Mouse (Mus musculus) limb, embryonic 15.5 days (tissue): ENCODE data around the gene Jph2. TPM values are rescaled to one million over a fixed set of nuclear protein-coding genes. Genes with fewer than 3 reads are reported as not detected.
A peak's percentile ranks its signal among the peaks of the same experiment; 100 is the strongest.

Experiments used
- ATAC-seq: fragments of 200-750 bp; cut with Nextera tagmentation; 2 replicates; pipeline ENCODE4 v1.8.0; 2017; ENCODE audit warnings: low read depth, moderate TSS enrichment; ENCODE audit not compliant: insufficient number of reproducible peaks, low FRiP score, low TSS enrichment
- H3K27ac ChIP-seq: fragments of 300-500 bp; sonication (generic); 2 replicates; pipeline ENCODE4 v1.5.1; 2015; ENCODE audit warnings: moderate library complexity, mild to moderate bottlenecking, inconsistent platforms
- H3K27me3 ChIP-seq: fragments of 300-500 bp; sonication (generic); 2 replicates; pipeline ENCODE4 v1.6.1; 2015; ENCODE audit warnings: inconsistent platforms
- H3K36me3 ChIP-seq: fragments of 300-500 bp; sonication (generic); 2 replicates; pipeline ENCODE4 v1.6.1; 2015; ENCODE audit warnings: inconsistent platforms
- H3K4me1 ChIP-seq: fragments of 300-500 bp; sonication (generic); 2 replicates; pipeline ENCODE4 v1.6.1; 2015; ENCODE audit warnings: inconsistent platforms
- H3K4me2 ChIP-seq: fragments of 300-500 bp; sonication (generic); 2 replicates; pipeline ENCODE4 v1.6.1; 2015; ENCODE audit warnings: mild to moderate bottlenecking, inconsistent platforms
- H3K4me3 ChIP-seq: fragments of 300-500 bp; sonication (generic); 2 replicates; pipeline ENCODE4 v1.5.1; 2015; ENCODE audit warnings: mild to moderate bottlenecking, inconsistent platforms
- H3K9ac ChIP-seq: fragments of 300-500 bp; sonication (generic); 2 replicates; pipeline ENCODE4 v1.6.1; 2015; ENCODE audit warnings: inconsistent platforms
- H3K9me3 ChIP-seq: fragments of 300-500 bp; sonication (generic); 2 replicates; pipeline ENCODE4 v1.6.1; 2016; ENCODE audit warnings: inconsistent platforms
- WGBS: fragments of 180-500 bp; shearing (Covaris S2); methylation state at CpG from one replicate; pipeline ENCODE4 v1.1.7; 2015; 5-methylcytosine and 5-hydroxymethylcytosine counted together
- polyA plus RNA-seq: library from polyadenylated mRNA; unstranded; fragments of >200 nt; fragmentation: Nextera tagmentation; extraction: Ambion mirVana; gene quantifications from 2 replicates; pipeline ENCODE4 v1.2.1, GENCODE M21; 2015

Gene Jph2
- polyA plus RNA-seq, 1 experiment from 2014 or later = 2.9 TPM

DNA sequence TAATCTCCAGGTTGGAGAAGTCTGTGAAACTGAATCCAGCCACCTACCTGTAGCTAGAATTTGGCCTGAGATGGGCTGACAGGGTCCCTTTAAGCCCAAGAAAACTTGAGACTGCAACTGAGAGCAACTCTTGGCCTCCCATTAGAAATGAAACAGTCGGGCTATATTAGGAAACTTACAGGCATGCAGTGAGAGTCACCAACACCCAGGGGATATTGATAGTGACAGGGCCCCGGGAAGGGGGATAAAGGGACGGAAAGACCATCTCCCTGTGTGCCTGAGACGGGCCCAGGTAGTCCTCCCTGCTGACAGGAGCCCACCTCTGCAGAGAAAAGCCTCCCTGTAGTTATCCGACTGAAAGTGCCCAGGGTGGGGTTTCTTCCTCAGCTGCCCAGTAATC, 18.4 kb downstream of the Jph2 start:
- no peak overlapping the region for H3K27ac ChIP-seq
- 78% methylated on average over 5 of the region's 5 CpGs for WGBS
- no peak overlapping the region for H3K4me3 ChIP-seq
- no peaks in the 10 kb centered on the region for H3K36me3 ChIP-seq
- ATAC-seq = no peak
- H3K27me3 ChIP-seq = peaks cover 36% of the 10 kb centered on the region
- H3K4me2 ChIP-seq = no peak overlapping the region
- no peak overlapping the region for H3K9ac ChIP-seq
- H3K9me3 ChIP-seq = no peaks in the 10 kb centered on the region
- no peaks in the 10 kb centered on the region for H3K4me1 ChIP-seq

DNA sequence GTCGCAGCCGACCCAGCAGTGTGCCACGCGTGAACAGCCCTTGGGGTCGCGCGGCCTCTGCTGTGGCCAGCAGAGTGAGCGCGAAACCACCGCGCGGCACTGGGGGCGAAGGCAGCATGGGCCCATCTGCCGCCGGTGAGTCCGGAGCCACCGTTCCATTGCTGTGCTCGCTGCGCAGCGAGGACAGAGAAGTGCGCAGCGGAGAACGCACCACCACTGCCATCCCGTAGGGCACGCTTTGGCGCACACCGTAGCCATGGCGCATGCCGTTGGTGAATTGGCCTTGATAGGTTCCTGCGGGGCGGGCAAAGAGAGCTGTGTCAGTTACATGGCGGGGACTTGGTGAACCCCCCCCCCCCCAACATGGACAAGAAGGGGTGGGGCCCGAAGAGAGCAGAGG, 21.7 kb downstream of the Jph2 start:
- Histone ChIP-seq H3K9me3 (no peaks in the 10 kb centered on the region), H3K4me3 (no peak overlapping the region), H3K27ac (no peak overlapping the region), H3K4me1 (no peaks in the 10 kb centered on the region), H3K36me3 (no peaks in the 10 kb centered on the region), H3K4me2 (no peak overlapping the region), H3K27me3 (peaks cover 45% of the 10 kb centered on the region), H3K9ac (no peak overlapping the region)
- no peak for ATAC-seq
- 40% methylated on average over 33 of the region's 33 CpGs for WGBS

DNA sequence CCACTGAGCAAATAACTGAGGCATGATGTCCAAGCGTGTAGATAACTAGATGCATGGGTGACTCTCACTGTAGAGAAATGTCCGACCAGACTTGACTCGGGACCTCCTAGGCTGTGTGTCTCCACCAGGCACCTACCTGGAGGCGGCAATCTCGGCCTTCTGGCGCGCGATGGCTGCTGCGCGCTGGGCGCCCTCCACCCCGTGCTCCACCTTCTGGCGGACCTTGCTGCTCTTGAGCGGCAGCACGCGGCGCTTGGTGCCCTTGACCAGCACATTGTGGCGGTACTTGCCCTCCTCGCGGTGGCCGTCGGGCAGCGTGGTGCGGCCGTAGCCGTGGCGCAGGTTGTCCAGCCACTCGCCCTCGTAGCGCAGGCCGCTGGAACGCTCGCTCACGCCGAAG, 22.3 kb downstream of the Jph2 start:
- H3K4me3 ChIP-seq = no peak overlapping the region
- peaks cover 45% of the 10 kb centered on the region for H3K27me3 ChIP-seq
- WGBS = 44% methylated on average over 35 of the region's 35 CpGs
- H3K9ac ChIP-seq = no peak overlapping the region
- H3K36me3 ChIP-seq = no peaks in the 10 kb centered on the region
- no peak overlapping the region for H3K4me2 ChIP-seq
- H3K9me3 ChIP-seq = no peaks in the 10 kb centered on the region
- H3K27ac ChIP-seq = no peak overlapping the region
- H3K4me1 ChIP-seq = no peaks in the 10 kb centered on the region
- ATAC-seq = no peak

DNA sequence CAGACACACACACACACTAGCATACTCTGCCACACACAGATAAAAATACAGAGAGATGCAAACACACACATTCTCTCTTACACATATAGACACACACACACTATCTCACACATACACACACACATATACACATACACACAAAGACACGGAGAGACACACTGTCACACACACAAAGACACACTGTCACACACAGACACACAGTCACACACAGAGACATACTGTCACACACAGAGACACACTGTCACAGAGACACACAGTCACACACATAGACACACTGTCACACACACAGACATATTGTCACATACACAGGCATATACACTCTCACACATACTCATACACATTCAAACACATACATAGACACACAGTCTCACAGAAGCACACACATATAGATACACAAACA, 25.2 kb downstream of the Jph2 start:
- H3K36me3 ChIP-seq = no peaks in the 10 kb centered on the region
- WGBS = 90% methylated on average over 1 of the region's 1 CpGs

DNA sequence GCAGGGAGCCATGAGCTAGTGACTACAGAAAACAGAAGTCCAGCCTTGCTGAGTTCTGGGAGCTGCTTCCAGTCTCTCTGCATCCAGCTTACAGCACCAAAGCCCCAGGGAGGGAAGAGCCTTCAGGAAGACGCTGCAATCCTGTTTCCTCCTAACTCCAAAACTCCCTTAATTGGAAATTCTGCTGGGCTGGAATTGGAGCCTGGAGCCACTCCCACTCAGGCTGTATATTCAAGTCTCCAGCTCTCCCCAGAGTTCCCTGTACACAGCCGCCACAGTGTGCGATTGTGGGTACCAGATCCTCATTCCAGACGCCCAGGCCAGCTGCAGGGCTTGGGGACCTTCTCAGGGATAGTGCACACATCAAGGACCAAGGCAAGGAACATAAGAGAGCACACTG, 27.6 kb downstream of the Jph2 start:
- no peaks in the 10 kb centered on the region for H3K9me3 ChIP-seq
- no peak overlapping the region for H3K4me2 ChIP-seq
- ATAC-seq = no peak
- H3K36me3 ChIP-seq = no peaks in the 10 kb centered on the region
- H3K4me1 ChIP-seq = no peaks in the 10 kb centered on the region
- no peak overlapping the region for H3K27ac ChIP-seq
- H3K9ac ChIP-seq = no peak overlapping the region
- H3K27me3 ChIP-seq = peaks cover 17% of the 10 kb centered on the region
- no peak overlapping the region for H3K4me3 ChIP-seq
- 31% methylated on average over 4 of the region's 4 CpGs for WGBS

More for the DNA sequence above, 25.2 kb downstream of the Jph2 start:
- no peak overlapping the region for H3K4me2 ChIP-seq
- H3K9ac ChIP-seq = no peak overlapping the region
- H3K27ac ChIP-seq = no peak overlapping the region
- ATAC-seq = no peak
- peaks cover 41% of the 10 kb centered on the region for H3K27me3 ChIP-seq
- H3K4me1 ChIP-seq = no peaks in the 10 kb centered on the region
- H3K9me3 ChIP-seq = no peaks in the 10 kb centered on the region
- no peak overlapping the region for H3K4me3 ChIP-seq

DNA sequence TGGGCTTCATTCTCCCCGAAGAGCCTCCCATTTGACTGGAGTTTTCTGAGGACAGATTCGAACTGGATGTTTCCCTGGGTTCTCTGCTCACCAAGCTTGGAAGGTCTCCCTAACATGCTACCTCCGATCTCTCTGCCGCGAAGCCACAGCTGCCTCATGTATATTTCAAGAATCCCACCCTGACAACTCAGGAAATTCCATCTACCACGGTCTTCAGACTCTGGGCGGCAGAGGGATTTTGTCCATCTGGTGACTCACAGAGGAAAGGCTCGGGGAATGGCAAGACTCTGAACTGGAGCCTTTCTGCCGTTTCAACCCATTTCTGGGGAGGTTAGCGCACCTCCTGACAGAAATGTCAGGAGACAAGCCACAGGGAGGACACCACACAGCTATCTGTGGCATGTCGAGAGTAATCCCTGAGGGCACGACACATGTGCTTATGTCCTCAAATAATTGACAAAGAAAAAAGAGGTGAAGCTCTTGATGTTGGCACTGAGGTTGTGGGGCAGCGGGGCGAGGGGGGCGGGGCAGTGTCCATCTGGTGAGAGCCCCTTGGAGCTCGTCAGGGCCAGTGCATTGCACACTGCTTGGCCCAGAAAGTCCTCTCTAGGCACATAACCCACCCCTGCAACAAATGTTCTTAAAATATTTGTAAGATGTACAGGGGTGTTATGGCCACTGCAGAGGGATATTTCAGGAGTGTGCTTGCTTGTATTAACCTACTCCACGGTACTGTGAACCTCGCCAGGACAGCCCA, 32.8 kb downstream of the Jph2 start:
- no peak overlapping the region for H3K27ac ChIP-seq
- H3K4me1 ChIP-seq = 0 out of 2 replicates have a peak, but pooled peaks cover 2% of the 10 kb centered on the region
- WGBS = 69% methylated on average over 18 of the region's 18 CpGs
- no peaks in the 10 kb centered on the region for H3K36me3 ChIP-seq
- no peak overlapping the region for H3K9ac ChIP-seq
- H3K9me3 ChIP-seq = no peaks in the 10 kb centered on the region
- no peak for ATAC-seq
- H3K4me3 ChIP-seq = no peak overlapping the region
- no peak overlapping the region for H3K4me2 ChIP-seq
- no peaks in the 10 kb centered on the region for H3K27me3 ChIP-seq

DNA sequence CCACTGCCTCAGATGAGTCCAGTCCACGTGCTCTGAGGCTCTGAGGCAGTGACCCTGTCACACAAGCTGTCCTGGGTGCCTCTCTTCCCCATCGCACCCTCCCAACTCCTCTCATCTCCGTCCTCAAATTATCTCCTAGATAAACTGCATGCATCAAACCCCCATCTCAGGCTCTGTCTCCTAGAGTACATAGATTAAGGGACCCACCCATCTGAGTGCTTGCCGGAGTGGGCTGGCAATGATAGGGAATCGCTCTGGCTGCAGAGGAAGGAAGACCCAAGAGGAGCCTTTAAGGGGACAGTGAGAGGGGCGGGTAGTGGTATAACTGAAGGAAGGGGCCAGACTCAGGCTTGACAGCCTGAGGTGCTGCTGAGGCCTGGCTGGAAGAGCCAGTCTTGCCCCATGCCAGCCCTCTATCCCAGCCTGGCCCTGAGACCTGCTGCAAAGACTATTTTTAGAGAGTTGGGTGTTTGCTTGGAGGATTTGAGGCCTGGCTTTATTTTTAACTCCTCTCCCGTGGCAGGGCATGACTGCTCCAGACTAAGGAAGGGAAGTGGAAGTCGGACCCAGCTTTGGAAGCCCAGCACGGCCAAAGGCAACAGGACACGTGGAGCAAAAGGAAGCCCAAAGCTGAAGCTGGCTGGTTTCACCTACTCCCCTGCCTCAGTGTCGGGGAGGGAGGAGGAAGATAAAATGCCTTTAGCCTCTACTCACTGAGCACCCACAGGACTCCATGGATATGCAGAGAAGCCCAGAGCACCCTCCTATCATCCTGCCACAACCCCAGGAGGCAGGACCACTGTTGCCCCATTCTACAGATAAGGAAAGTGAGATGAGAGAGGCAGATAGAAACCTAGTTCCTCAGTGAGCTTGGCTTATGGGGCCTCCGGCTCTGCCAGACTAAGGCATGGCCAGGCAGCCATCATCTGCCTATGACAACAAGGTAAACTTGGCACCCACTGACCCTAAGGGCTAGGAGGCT, 34.6 kb downstream of the Jph2 start:
- no peaks in the 10 kb centered on the region for H3K27me3 ChIP-seq
- H3K27ac ChIP-seq = peak overlapping the region; percentile 18; the same call in 1 of the 2 replicates
- no peaks in the 10 kb centered on the region for H3K36me3 ChIP-seq
- no peak for ATAC-seq
- 66% methylated on average over 12 of the region's 12 CpGs for WGBS
- 0 out of 2 replicates have a peak, but pooled peaks cover 2% of the 10 kb centered on the region for H3K4me1 ChIP-seq
- no peaks in the 10 kb centered on the region for H3K9me3 ChIP-seq
- no peak overlapping the region for H3K4me2 ChIP-seq
- no peak overlapping the region for H3K9ac ChIP-seq
- no peak overlapping the region for H3K4me3 ChIP-seq

DNA sequence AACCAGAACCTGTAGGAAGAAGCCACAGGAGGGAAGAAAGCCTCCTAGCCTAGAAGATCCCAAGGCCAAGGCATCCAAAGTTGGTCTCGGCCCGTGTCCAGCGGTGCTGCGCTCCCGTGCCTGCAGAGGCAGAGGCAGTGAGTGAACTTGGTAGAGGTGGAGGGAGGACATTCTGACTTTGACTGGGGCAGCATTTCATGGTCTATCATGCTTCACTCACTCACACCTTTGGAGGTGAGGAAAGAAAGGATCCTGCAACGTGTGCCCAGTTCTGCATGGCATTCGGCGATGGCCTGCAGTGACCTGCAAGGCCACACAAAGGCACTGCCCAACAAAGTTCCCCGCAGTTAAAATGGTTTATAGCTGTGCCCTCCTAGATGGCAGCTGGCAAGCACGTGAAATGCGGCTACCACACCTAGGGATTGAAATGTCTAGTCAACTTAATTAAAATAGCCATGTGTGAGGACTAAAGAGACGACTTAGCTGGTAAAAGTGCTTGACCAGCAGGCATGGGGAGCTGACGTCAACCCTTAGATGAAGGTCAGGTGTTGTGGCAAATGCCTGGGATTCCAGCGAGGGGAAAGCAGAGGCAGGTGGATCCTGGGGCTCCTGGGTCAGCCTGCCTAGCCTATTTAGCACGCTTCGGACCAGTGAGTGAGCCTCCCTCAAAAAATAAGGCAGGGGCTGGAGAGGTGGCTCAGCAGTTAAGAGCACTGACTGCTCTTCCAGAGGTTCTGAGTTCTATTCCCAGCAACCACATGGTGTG, 36.8 kb downstream of the Jph2 start:
- no peaks in the 10 kb centered on the region for H3K36me3 ChIP-seq
- no peaks in the 10 kb centered on the region for H3K9me3 ChIP-seq
- ATAC-seq = no peak
- H3K4me3 ChIP-seq = no peak overlapping the region
- 0 out of 2 replicates have a peak, but pooled peaks cover 2% of the 10 kb centered on the region for H3K4me1 ChIP-seq
- no peak overlapping the region for H3K4me2 ChIP-seq
- no peak overlapping the region for H3K9ac ChIP-seq
- no peaks in the 10 kb centered on the region for H3K27me3 ChIP-seq
- no peak overlapping the region for H3K27ac ChIP-seq
- 67% methylated on average over 16 of the region's 16 CpGs for WGBS

DNA sequence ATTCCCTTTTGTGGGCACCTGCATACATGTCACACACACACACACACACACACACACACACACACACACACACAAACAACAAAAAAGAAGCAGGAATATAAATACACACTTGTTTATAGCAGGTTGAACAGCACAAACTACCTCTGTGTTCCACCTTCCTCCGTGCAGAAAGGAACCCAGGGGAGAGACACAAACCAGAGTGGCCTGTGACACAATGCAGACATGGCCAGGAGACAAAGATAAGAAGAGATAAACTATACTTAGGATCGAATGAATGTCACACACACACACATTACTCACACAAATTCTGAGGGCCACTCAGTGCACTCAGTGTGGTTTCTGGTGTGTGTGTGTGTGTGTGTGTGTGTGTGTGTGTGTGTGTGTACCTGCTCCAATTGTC, 38.5 kb downstream of the Jph2 start:
- no peak overlapping the region for H3K9ac ChIP-seq
- H3K4me2 ChIP-seq = no peak overlapping the region
- H3K4me3 ChIP-seq = no peak overlapping the region
- no peaks in the 10 kb centered on the region for H3K9me3 ChIP-seq
- H3K27ac ChIP-seq = no peak overlapping the region
- no peaks in the 10 kb centered on the region for H3K36me3 ChIP-seq
- H3K4me1 ChIP-seq = no peaks in the 10 kb centered on the region
- ATAC-seq = no peak
- 56% methylated on average over 2 of the region's 2 CpGs for WGBS
- no peaks in the 10 kb centered on the region for H3K27me3 ChIP-seq

DNA sequence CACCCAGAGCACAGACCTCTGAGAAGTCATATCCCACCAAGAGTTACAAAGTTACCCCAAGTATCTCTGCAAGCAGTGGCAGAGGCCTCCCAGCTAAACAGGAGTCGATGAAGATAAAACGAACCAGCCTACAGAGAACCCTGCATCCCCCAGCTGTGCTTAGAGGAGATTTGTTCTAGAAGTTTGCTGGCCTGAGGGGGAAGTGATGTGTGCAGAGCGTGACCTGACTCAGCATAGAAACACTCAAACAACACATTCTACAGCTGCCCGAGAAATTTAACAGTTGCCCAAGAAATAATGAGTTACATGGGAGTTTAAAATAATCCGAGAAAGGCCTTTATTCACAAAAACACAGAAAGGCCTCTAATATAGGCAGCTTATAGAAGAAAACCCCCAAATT, 39.1 kb downstream of the Jph2 start:
- H3K27ac ChIP-seq = no peak overlapping the region
- H3K4me3 ChIP-seq = no peak overlapping the region
- no peaks in the 10 kb centered on the region for H3K36me3 ChIP-seq
- H3K27me3 ChIP-seq = no peaks in the 10 kb centered on the region
- H3K9me3 ChIP-seq = no peaks in the 10 kb centered on the region
- no peak overlapping the region for H3K4me2 ChIP-seq
- no peak for ATAC-seq
- no peak overlapping the region for H3K9ac ChIP-seq
- peaks cover 5% of the 10 kb centered on the region for H3K4me1 ChIP-seq
- WGBS = 53% methylated on average over 5 of the region's 5 CpGs

DNA sequence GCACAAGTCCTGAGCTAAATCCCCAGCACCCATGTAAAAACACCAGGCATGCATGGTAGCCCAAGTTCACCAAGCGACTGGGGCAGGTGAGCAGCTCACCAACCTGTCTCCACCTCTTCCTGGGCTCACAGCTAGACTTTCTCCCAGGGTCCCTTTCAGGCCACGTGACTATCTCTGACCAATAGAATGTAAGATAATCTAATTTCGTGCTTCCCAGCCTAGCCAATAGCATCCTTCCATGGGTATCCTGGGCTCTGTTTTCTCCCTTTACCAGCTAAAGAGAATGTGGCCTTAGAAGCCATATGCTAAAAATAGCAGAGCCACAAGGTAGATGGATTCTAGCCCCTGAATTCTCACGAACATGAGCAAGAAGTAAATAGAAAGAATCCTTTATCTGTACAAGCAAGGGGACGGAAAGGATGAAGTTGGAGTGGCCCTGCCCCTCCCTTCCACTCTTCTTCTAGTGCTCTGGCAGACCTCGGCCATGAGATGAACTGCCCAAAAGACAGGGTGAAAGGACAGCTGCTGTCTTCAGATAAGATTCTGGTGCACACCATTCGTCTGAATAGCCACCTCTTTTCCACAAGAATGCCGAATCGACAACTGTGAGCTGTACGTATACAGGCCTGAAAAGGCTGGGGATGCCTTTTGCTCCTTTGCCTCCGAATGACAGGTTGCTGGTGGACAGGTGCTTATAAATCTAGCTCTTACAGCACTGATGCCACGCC, 41.5 kb downstream of the Jph2 start:
- H3K36me3 ChIP-seq = no peaks in the 10 kb centered on the region
- 82% methylated on average over 12 of the region's 12 CpGs for WGBS
- no peaks in the 10 kb centered on the region for H3K27me3 ChIP-seq
- no peak overlapping the region for H3K4me3 ChIP-seq
- no peak overlapping the region for H3K4me2 ChIP-seq
- ATAC-seq = no peak
- no peaks in the 10 kb centered on the region for H3K9me3 ChIP-seq
- H3K4me1 ChIP-seq = peaks cover 15% of the 10 kb centered on the region
- H3K9ac ChIP-seq = no peak overlapping the region
- no peak overlapping the region for H3K27ac ChIP-seq
